Mouse (Mus musculus) ES-E14 (cell line): ENCODE data around the gene Fgd2. TPM values are rescaled to one million over a fixed set of nuclear protein-coding genes. Genes with fewer than 3 reads are reported as not detected.

Experiments used
- DNase-seq: peaks from one replicate; pipeline ENCODE4 v3.0.0-alpha.2; 2013; ENCODE audit warnings: low read depth, low spot score
- H3K27ac ChIP-seq: 2 replicates; pipeline ENCODE4 v1.5.1; 2012; ENCODE audit warnings: low read depth, mild to moderate bottlenecking, low read length, moderate library complexity, mixed read lengths; ENCODE audit not compliant: poor library complexity, insufficient read depth, severe bottlenecking
- H3K36me3 ChIP-seq: 2 replicates; pipeline ENCODE4 v1.6.1; 2012; ENCODE audit warnings: mild to moderate bottlenecking, low read length, moderate library complexity, mixed read lengths; ENCODE audit not compliant: control insufficient read depth, poor library complexity, insufficient read depth, severe bottlenecking
- H3K4me1 ChIP-seq, 2 experiments: fragments of 150-350 bp in 1 of 2; sonication (generic) in 1 of 2; 2 replicates each; pipeline ENCODE4 v1.6.1; 2012; ENCODE audit warnings: low read length in 2 of 2, mild to moderate bottlenecking in 1 of 2, mixed read lengths in 1 of 2; ENCODE audit not compliant: control insufficient read depth in 2 of 2, insufficient read depth in 2 of 2, poor library complexity in 1 of 2
- H3K4me3 ChIP-seq, 2 experiments: fragments of 150-350 bp in 1 of 2; sonication (generic) in 1 of 2; 2 replicates each; pipeline ENCODE4 v1.5.1; 2012; ENCODE audit warnings: low read length in 2 of 2, low read depth in 1 of 2, mild to moderate bottlenecking in 1 of 2, mixed read lengths in 1 of 2; ENCODE audit not compliant: insufficient read depth in 1 of 2, poor library complexity in 1 of 2, severe bottlenecking in 1 of 2
- H3K9ac ChIP-seq: 2 replicates; pipeline ENCODE4 v1.6.1; 2012; ENCODE audit warnings: low read depth, mild to moderate bottlenecking, low read length, mixed read lengths; ENCODE audit not compliant: poor library complexity, insufficient read depth, severe bottlenecking
- H3K9me3 ChIP-seq: fragments of 150-350 bp; sonication (generic); 2 replicates; pipeline ENCODE4 v1.6.1; 2012; ENCODE audit warnings: low read depth, mild to moderate bottlenecking, low read length; ENCODE audit not compliant: control insufficient read depth, insufficient read depth
- CHD2 ChIP-seq: IDR thresholded peaks from 2 replicates; pipeline ENCODE4 v1.6.1; 2014; ENCODE audit warnings: mild to moderate bottlenecking, low read depth, low read length, inconsistent platforms
- HCFC1 ChIP-seq: IDR thresholded peaks from 2 replicates; pipeline ENCODE4 v1.6.1; 2012; ENCODE audit warnings: low read length, inconsistent platforms, borderline replicate concordance; ENCODE audit not compliant: insufficient read depth
- MAFK ChIP-seq: IDR thresholded peaks from 2 replicates; pipeline ENCODE4 v1.6.1; 2014; ENCODE audit warnings: mild to moderate bottlenecking, low read depth, low read length, inconsistent platforms; ENCODE audit not compliant: insufficient read depth
- ZC3H11A ChIP-seq: IDR thresholded peaks from 2 replicates; pipeline ENCODE4 v1.6.1; 2012; ENCODE audit warnings: low read depth, mild to moderate bottlenecking, inconsistent platforms, low read length, borderline replicate concordance
- ZNF384 ChIP-seq: IDR thresholded peaks from 2 replicates; pipeline ENCODE4 v1.6.1; 2012; ENCODE audit warnings: low read depth, low read length, inconsistent platforms
- in situ Hi-C, 2 experiments: fragments of 600-800 bp; cut with MboI; formaldehyde crosslinking; loops; one replicate each; pipeline ENCODE4 v1.15.1; 2025; ENCODE audit warnings: low sequenced_read_pairs in 2 of 2, inconsistent platforms in 1 of 2; ENCODE audit not compliant: unreplicated experiment in 2 of 2
- total RNA-seq: library from RNA; depleted of rRNA; stranded (reverse); fragments of 300-350 nt; gene quantifications from 2 replicates; pipeline ENCODE4 v1.2.3, GENCODE M21; 2012

Gene Fgd2
- total RNA-seq, 1 experiment = 1.9 TPM

DNA sequence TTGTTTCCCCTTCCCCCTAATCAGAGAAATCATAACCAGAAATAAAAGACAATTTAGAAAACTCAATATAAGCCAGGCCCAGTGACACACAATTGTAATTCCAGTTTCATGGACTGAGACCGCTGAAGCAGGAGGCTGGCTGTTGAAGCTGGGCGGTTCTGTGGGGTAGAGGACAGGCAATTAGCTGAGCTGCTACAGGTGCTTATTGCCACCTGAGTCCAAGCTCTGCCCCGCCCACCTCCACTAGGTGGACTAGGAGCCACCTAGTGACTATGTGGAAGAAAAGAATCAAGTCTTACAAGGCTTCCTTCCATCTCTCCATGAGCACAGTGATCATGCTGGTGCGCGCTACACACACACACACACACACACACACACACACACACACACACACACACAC, 56.0 kb downstream of the Fgd2 start:
- no peak for DNase-seq
- no peak overlapping the region for H3K27ac ChIP-seq
- H3K9ac ChIP-seq = no peak overlapping the region
- no peak for TF ChIP-seq HCFC1
- TF ChIP-seq CHD2 = no peak
- no peak for TF ChIP-seq ZNF384
- TF ChIP-seq MAFK = no peak
- TF ChIP-seq ZC3H11A = no peak
- H3K4me3 ChIP-seq = no peak overlapping the region
- H3K4me1 ChIP-seq = peaks cover 4 to 22% of the 10 kb centered on the region in 2 experiments; a peak in 2 of 4 replicates
- no peaks in the 10 kb centered on the region for H3K36me3 ChIP-seq
- H3K9me3 ChIP-seq = no peaks in the 10 kb centered on the region
- in situ Hi-C loops = no loop called here

DNA sequence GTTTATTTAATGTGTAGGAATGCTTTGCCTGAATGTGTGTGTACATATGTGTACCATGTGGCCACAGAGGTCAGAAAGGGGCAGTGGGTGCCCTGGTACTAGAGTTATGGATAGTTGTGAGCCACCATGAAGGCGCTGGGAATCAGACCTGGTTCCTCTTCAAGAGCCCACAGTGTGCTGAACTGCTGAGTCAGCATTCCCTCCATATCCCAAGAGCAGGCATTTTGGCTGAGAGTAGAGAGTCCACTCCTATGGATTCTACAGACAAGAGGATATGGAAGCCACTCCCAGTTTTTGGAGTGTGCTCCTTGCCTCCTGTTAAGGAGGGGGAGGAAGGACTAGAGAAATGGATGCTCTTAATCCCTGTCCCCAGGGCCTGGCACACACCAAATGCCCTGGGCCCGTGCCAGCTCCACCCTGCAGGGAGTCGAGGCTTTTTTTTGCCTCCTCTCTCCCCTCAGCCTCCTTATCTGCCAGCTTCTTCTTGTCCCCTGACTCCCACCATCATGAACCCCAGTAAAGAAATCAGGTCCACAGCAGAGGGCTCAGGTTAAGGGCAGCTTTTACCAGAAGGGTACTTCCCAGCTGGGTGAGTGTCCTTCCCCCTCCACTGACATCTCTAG, 58.2 kb downstream of the Fgd2 start:
- H3K9ac ChIP-seq = no peak overlapping the region
- no peak for TF ChIP-seq CHD2
- peak; percentile 99 for TF ChIP-seq MAFK
- H3K36me3 ChIP-seq = no peaks in the 10 kb centered on the region
- H3K4me1 ChIP-seq = peaks cover 4 to 27% of the 10 kb centered on the region in 2 experiments; a peak in 2 of 4 replicates
- in situ Hi-C loops = no loop called here
- H3K27ac ChIP-seq = no peak overlapping the region
- DNase-seq = no peak
- no peak overlapping the region for H3K4me3 ChIP-seq
- H3K9me3 ChIP-seq = no peaks in the 10 kb centered on the region

DNA sequence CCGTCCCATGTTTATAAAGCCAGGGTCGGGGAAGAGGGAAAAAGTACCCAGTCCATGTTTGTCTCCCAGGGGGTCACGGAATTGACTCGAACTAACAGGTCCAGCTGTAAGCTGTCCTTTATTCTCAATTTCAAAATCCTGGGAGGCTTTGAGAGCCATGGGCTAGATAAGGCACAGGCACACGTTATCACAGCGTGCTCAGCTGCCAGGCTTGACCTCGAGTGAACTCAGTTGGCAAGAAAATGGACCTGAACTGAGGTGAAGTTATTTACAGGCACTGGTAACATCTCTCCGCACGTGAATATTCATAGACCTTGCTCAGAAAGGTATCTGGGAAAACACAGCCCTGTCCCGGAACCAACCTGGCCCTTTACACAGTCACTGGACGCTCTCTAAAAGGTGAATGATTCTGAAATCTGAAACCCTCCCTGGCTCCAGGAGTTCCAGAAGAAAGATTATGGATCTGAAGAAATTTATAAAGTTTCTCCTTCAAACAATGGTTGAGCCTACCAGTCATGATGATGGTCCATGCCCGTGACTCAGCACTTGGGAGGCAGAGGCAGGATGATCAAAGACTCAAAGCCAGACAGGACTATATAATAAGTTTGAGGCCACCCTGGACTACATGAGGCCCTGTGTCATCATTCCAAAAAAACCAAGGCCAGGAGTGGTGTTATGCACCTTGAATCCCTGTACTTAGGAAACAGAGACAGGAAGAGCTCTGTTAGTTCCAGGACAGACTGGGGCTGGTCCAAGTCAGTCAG, 59.4 kb downstream of the Fgd2 start:
- Histone ChIP-seq H3K36me3 (no peaks in the 10 kb centered on the region), H3K9ac (no peak overlapping the region), H3K27ac (no peak overlapping the region; the same call in 1 of the 2 replicates), H3K9me3 (no peaks in the 10 kb centered on the region), H3K4me3 (no peak overlapping the region), H3K4me1 (peaks cover 4 to 27% of the 10 kb centered on the region in 2 experiments; a peak in 2 of 4 replicates)
- TF ChIP-seq ZNF384 (no peak), MAFK (no peak), HCFC1 (no peak), ZC3H11A (no peak), CHD2 (no peak)
- no peak for DNase-seq
- in situ Hi-C loops = no loop called here

DNA sequence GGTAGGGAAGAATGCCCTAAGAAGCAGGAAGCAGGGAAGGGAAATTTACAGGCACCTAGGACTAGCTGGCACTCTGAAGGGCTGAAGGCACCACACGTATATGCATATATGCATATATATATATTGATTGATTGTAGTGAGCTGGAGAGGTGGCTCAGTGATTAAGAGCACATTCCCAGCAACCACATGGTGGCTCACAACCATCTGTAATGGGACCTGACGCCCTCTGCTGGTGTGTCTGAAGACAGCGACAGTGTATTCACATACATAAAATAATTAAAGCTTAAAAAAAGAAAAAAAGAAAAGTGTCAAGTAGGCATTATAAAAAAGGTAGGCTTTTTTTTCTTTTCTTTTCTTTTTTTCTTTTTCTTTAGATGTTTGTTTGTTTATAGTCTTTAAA, 60.6 kb downstream of the Fgd2 start:
- no peak overlapping the region for H3K4me3 ChIP-seq
- H3K36me3 ChIP-seq = no peaks in the 10 kb centered on the region
- H3K4me1 ChIP-seq = peaks cover 5 to 22% of the 10 kb centered on the region in 2 experiments; a peak in 2 of 4 replicates
- H3K9me3 ChIP-seq = no peaks in the 10 kb centered on the region
- H3K9ac ChIP-seq = no peak overlapping the region
- TF ChIP-seq ZC3H11A = no peak
- TF ChIP-seq CHD2 = no peak
- TF ChIP-seq HCFC1 = no peak
- TF ChIP-seq MAFK = no peak
- no peak for TF ChIP-seq ZNF384
- no peak overlapping the region for H3K27ac ChIP-seq
- DNase-seq = no peak
- in situ Hi-C loops = no loop called here
